Mouse (Mus musculus) cerebellum, adult 9-11 months (tissue): Measurements from ENCODE around the gene Gpx8.
"Not testable (repeated sequence)": the region's sequence is repeated elsewhere in the genome, so short reads cannot be mapped to it uniquely, and the experiment has no call there.

Experiments used
- DNase-seq: peaks from one replicate; pipeline ENCODE4 v3.0.0; 2022

Gpx8 gene

DNA sequence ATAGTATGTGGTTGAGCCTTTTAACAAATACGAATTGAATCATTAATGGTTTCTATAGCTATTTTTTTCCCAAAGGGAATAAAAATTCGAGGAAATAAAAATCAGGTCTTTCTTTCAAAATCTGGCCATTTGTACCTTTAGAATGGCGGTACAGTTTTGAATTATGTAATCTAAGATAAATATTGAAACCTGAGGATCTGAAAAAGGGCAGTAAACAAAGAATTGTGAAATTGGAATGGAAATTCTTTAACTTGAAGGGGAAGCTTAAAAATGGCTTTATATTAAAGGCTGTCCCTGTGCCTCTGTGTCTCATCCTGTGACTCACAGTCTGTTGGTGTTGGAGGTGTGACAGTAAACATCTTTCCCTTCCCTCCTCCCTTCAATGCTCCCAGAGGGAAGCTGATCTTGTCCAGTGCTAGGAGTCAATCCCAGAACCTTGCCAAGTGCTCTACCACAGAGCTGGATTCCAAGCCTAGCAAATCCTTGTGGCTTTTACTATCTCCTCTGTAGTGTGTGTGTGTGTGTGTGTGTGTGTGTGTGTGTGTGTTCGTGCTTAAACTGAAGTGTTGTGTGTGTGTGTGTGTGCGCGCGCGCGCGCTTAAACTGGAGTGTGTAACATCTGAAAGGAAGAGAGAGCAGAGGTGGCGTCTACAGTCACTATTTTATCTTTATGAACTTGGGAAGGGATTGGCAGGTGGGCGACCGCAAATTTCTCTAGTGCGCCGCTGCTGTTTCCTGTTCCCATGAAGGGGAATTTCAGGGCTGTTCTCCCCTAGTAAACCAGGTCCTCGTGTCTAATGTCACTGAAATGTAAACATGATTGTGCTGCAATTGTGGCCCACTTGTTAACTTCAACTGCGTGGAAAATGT, 22.7 kb downstream of the Gpx8 start:
- DNase-seq, result no peak

DNA sequence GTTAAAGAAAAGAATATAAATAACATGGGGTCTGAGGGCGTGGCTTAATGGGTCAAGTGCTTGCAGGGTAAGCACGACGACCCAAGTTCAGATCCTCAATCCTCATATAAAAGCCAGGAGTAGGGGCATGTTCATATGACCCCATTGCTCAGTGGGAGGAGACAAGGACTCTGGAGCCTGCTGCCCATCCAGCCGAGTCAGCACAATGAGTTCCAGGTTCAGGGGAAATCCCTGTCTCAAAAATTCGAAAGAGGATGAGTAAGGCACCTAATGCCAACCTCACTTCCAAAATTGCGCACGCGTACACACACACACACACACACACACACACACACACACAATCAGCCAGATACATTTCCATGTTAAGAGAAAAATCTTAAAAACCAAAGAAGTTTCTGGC, 23.7 kb downstream of the Gpx8 start:
- DNase-seq, result no peak

DNA sequence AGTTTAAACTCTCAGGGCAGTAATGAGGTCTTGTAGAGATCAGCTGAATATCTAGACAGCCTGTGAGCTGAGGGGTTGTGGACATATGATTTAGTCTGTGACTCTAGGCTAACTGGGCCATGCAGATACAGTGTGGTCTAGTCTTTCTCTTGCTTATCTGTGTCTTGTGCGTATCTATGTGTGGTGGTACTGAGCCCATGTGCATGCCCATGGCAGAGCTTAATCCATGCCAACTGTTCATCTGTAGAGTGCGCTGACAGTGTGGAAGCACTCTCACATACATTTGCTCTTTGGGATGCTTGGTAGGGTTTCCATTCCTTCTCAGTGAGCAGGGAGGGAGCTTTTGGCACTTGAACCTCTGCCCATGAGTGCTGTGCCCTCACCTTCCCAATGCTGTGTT, 24.7 kb downstream of the Gpx8 start:
- DNase-seq, result no peak

DNA sequence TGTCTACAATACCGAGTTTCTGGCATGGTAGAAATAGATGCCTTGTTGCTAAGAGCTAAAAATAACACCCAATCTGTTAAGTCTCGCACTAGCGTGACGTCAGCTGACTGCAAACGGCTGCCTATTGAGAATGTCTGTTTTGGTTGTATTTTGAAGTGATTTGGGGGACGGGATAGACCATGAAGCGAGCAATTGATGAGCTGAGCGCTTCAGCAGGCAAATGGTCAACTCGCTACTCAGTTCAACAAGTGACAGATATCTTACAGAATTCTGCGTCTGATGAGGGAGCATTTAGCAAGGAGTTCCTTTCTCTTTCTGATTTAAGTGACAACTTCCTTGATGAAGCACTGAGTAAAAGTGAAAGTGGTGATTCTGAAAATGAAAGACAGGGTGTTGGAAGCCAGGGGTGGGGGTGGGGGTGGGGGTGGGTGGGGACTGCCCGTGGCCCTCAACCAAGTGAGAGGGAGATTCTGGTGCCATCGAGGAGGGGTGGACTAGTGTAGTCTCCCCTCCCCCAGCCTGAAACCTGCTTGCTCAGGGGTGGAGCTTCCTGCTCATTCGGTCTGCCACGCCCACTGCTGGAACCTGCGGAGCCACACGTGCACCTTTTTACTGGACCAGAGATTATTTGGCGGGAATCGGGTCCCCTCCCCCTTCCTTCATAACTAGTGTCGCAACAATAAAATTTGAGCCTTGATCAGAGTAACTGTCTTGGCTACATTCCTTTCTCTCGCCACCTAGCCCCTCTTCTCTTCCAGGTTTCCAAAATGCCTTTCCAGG, 32.8 kb downstream of the Gpx8 start:
- not testable (repeated sequence) for DNase-seq

DNA sequence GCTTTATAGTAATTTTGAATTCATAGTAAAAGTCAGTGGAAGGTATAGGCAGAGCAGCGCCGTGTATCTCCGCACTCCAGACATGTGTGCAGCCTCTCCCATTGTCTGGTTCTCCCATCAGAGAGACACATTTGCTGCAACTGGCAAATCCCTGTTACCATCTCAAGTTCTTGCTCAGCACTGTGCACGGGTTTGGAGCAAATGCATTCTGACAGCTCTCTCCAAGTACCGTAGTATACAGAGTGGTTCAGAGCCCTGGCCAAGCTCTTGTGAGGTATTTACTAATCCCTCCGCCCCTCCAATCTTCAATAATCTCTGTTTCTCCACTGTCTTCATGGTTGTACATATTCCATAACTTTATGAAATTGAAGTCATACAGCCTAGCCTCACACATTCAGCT, 33.5 kb downstream of the Gpx8 start:
- no peak for DNase-seq

DNA sequence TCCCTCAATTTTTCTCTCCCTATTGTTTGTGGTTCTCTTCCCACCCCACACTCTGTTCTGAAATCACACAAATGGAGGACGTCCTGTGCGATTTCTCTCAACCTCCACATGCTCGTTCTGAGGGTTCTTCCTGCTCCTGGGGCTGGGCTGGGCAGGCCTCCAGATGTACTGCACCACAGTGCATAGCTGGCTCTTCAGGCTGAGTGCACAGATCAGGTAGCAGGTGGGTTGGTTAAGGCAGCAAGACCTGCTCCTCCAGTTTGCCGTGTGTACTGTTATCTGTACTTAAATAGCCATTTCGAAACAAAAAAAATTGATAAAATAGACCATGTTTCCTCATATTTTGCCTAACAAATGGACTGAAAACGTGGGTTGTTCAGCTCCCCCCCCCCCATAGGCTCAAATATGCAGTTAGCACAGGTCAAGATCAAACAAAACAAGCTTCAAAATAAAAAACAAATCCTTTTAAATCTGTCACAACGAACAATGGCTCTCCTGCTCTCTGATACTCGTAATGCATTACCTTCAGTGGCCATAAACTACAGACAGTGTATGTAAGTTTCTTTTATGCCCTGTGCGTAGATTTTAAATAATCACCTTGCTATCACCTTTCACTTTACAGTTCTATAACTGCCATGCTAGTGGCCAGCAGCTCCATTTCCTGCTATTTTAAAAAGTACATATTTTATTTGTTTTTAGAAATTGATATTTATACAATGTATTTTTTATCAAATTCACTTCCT, 45.5 kb downstream of the Gpx8 start:
- no peak for DNase-seq

DNA sequence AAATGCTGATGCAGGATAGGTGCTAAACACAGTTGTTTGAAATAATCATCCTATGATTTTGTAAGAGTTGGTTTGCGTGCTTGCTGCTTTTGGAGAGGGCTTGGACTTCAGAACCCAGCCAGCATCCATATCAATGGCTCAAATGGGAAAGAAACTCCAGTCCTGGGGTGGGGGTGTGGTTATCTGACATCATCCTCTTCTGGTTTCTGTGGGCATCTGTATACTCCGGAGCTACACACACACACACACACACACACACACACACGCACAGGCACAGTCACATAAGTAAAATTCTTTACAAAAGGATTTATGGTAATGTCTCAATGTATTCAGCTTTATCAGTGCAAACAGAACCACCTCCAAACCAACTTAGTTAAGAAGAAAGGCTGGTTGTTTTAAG, 46.1 kb downstream of the Gpx8 start:
- DNase-seq, result no peak

DNA sequence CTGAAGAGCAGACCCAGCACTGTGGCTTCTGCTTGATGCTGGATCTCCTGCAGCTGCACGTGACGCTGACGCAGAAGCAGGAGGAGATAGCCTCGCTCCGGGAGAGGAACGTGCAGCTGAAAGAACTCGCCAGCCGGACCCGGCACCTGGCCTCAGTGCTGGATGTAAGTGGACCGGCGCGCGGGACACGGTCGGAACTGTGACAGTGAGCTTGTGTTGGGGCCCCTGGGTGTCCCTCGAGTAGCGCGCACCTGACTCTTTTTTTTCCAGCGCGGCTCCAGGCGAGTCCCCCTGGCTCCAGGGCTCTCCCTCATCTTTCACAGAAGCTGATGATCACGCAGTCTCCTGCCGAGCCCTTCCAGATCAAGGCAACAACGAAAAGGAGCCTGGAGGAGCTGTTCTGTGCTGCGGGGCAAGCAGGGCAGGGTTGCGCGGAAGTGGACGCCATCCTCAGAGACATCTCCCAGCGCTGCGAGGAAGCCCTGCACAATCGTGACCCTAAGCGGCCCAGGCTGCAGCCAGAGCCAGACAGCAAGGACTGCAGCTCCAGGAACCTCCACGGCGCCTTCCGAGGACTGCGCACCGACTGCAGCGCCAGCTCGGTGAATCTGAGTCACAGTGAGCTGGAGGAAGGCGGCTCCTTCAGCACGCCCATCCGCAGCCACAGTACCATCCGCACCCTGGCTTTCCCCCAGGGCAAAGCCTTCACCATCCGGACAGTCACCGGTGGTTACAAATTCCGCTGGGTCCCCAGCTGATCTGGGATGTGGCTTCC, 47.6 kb downstream of the Gpx8 start:
- DNase-seq, result peak; percentile 12

DNA sequence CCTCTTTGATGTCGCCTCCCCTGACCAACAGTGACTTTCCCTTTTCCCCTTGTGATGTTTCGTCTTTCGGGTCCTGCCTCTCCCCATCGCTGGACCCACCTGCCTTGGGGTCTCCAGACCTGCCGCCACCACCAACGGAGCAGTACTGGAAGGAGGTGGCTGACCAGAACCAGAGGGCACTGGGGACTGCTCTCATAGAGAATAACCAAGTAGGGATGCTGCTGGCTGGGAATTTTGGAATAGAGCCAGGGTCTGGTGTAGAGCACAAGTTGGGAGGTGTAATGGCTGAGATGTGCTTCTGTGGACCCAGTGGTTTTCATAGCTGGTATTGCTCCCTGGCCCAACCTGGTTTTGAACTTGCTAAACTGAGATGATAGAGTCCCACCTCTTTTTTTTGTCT, 48.8 kb downstream of the Gpx8 start:
- no peak for DNase-seq

DNA sequence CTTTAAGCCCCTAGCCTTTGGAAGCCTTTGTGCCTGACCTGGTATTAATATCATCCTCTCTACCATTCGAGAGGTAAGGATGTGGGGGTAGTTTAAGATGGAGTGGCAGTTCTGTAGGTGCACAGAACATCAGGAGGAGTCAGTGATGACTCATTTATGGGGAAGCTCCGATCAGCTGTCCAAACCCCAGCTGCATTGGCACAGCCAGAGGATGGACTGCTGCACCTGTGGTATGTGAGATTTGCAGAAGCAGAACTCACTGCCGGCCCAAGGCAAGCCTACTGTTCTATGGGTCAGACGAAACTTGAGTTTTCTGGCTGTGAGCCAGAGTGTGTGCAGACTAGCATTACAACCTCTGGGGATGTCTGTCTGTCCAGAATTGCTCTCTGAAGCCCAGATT, 49.8 kb downstream of the Gpx8 start:
- no peak for DNase-seq

DNA sequence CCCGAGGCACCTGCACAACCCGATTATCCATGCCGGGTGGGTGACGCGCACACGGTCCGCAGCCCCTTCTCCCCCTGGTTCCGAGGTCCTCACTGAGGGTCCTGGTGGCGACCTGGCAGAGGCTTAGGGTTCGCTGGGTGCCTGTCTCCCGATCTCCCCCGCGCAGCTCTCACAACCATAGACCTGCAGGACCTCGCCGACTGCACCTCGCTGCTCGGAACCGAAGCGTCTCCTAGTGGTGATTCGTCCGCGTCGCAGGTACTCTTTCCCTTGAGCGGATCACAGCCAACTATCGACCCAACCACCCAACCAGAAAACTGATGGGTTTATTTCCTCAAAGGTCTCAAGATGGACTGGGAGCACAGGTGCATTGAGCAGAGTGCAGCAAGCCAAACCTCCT, 52.0 kb downstream of the Gpx8 start:
- peak; percentile 46 for DNase-seq

DNA sequence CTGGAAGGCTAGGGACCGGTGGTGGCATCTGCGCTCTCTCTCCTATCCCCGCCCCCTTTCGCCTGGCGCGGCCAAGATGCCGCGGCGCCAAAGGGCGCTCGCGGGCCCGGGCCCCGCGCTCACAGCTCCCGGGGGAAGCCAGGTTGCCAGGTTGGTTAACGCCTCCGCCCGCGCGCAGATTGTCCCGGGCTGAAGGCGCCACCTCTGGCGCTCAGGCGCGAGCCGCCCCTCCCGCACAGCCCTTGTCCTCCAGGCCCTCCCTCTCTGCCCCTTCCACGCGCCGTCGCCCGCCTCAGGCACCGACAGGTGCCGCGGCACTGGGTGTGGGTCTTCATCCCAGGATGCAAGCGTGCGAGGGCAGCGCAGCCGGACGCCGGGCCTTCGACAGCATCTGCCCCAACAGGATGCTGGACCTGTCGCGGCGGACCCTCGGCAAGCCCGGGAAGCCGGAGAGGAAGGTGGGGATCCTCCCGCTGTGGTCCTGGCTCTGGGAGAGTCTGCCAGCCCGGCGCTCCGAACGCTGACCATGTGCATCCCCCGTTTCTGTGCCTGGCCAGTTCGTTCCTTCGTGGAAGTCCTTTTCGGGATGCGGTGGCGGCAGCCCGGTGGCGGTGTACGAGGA, 52.6 kb downstream of the Gpx8 start, which contains the start of gene Mcidas:
TSS of gene Mcidas (plus strand) at position 315 of the 622 bp plus-strand sequence.
- peak; percentile 14 for DNase-seq
